Mouse (Mus musculus) skeletal muscle tissue, adult 2 months (tissue): ENCODE results near the gene Ttll10.

ENCODE experiments used
- DNase-seq: peaks from one replicate; pipeline ENCODE4 v3.0.0-alpha.2; 2012; ENCODE audit warnings: low read depth, low spot score

The Ttll10 gene

GRCm38 (mm10) chr4:156059261-156059660 is at the start of gene Ttll10:
Gene Ttll10 (minus strand): TSS chr4:156059414.
- no peak for DNase-seq

GRCm38 (mm10) chr4:156103342-156103741 is 44.1 kb upstream of the Ttll10 start:
- DNase-seq, result no peak

DNA sequence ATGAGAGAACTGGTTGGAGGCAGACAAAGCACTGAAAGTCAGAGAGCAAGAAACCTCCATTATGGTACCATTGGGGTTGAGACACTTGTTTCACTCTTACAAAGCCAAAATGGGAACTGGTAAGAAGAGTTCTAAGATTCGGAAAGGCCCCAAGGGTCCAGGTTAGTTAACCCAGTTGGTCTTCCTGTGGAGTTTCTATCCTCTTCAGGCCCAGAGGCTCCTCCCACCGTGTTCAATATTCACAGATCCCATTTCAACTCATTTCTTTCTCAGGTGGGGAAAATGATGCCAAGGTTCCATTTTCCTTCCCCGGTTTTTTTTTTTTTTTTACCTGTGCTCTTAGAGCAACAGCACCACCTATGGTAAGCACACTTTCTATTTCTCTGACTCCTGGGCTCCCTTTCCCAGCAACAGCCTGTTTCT is 42.3 kb upstream of the Ttll10 start:
- no peak for DNase-seq

GRCm38 (mm10) chr4:156100501-156100900 is 41.3 kb upstream of the Ttll10 start:
- DNase-seq, result no peak

DNA sequence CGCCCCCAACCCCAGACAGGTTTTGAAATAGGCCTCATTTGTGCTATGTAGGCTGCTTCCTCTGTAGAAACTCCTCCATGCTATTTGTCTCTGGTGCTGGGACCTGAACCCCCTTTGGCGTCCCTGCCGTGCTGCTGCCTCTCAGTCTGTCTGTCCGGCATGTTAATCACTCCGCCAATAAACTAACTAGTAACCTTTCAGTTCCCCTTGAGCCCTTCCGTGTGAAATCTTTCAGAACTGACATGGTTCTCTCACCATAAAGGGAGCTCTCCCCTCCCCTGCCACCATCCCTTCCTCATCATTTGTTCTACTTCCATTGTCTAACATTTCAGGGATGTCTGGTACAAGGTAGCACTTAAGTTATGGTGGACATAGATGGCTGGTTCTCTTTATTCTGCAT is 40.2 kb upstream of the Ttll10 start:
- no peak for DNase-seq

GRCm38 (mm10) chr4:156097770-156098366 is 38.7 kb upstream of the Ttll10 start:
- DNase-seq, result no peak

GRCm38 (mm10) chr4:156096191-156096590 is 37.0 kb upstream of the Ttll10 start:
- no peak for DNase-seq

- DNase-seq, result no peak
Measured at GRCm38 (mm10) chr4:156093758-156094157, 34.5 kb upstream of the Ttll10 start.

- no peak for DNase-seq
Measured at GRCm38 (mm10) chr4:156092765-156093164, 33.6 kb upstream of the Ttll10 start.

DNA sequence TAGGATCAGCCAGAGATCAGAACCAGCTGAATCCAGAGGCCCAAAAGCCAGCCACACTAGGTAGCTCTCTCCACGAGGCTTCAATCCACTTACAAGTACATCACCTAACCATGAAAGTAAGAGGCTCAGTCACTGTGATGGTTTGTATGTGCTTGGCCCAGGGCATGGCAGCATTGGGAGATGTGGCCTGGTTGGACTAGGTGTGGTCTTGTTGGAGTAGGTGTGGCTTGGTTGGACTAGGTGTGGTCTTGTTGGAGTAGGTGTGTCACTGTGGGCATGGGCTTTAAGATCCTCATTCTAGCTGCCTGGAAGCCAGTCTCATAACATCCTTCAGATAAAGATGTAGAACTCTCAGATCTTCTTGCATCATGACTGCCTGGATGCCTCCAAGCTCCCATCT is 32.0 kb upstream of the Ttll10 start:
- no peak for DNase-seq

- DNase-seq, result no peak
Measured at GRCm38 (mm10) chr4:156087398-156088087, 28.3 kb upstream of the Ttll10 start.

- DNase-seq, result no peak
Measured at GRCm38 (mm10) chr4:156085256-156085655, 26.0 kb upstream of the Ttll10 start.

GRCm38 (mm10) chr4:156084096-156084879 is 25.1 kb upstream of the Ttll10 start:
- DNase-seq, result no peak

- DNase-seq, result no peak
Measured at GRCm38 (mm10) chr4:156083348-156083747, 24.1 kb upstream of the Ttll10 start.

GRCm38 (mm10) chr4:156082621-156083234 is 23.5 kb upstream of the Ttll10 start:
- DNase-seq, result no peak

- DNase-seq, result peak; percentile 24
Measured at GRCm38 (mm10) chr4:156077499-156078301, 18.5 kb upstream of the Ttll10 start.

DNA sequence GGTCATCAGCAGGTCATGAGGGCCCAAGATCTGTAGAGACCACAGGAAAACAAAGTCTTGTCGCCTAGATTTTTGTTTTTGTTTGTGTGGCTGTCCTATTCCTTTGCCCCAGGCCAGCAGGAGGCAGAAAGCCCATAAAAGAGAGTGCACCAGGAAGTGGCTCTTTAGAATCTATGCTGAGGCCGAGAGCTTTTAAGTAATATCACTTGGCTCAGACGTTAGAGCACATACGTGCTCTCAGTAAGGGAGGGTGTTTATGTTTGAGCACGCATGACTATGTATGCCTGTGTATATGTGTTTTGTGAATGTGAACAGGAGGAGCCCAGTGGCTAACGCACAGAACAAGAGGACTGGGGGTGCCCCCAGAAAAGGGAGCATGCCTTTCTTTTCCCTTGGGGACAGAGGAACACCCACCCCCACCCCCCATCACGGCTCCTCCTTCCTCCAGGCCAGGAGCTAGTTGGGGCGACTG is 17.7 kb upstream of the Ttll10 start:
- no peak for DNase-seq

DNA sequence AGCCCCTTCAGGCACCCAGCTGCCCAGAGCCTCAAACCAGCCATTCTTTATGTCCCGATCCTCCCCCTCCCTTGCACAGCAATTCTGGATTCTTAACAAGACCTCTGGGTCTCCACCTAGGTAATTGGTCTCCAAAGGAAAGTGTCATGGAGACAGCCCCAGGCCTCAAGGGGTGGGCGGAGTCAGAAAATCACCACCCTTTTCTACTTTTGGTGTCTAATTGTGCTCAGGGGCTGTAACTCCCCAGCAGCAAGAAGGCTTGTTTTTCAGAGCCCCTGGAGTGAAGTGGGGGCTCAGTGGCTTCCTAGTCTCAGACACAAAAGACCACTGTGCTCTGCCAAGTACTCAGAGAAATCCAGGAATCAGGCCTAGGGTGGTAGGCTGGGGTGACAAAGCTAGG is 11.5 kb upstream of the Ttll10 start:
- DNase-seq, result no peak

- no peak for DNase-seq
Measured at GRCm38 (mm10) chr4:156070276-156070675, 11.1 kb upstream of the Ttll10 start.

GRCm38 (mm10) chr4:156069701-156070100 is 10.5 kb upstream of the Ttll10 start:
- no peak for DNase-seq

GRCm38 (mm10) chr4:156067256-156067949 is 8.2 kb upstream of the Ttll10 start:
- no peak for DNase-seq
